Mouse (Mus musculus) testis, adult 2 months (tissue): ENCODE data around the gene 3110082I17Rik.

Source experiments
- CTCF ChIP-seq: fragments of 200-500 bp; IDR thresholded peaks from 2 replicates; pipeline ENCODE4 v1.5.1; 2012; ENCODE audit warnings: low read depth, mild to moderate bottlenecking, inconsistent platforms, low read length, moderate library complexity; ENCODE audit not compliant: control insufficient read depth, insufficient read depth, insufficient replicate concordance
- POLR2A ChIP-seq: fragments of 200-500 bp; IDR thresholded peaks from 2 replicates; pipeline ENCODE4 v1.6.1; 2012; ENCODE audit warnings: low read depth, mild to moderate bottlenecking, inconsistent platforms, low read length, moderate library complexity; ENCODE audit not compliant: control insufficient read depth

DNA sequence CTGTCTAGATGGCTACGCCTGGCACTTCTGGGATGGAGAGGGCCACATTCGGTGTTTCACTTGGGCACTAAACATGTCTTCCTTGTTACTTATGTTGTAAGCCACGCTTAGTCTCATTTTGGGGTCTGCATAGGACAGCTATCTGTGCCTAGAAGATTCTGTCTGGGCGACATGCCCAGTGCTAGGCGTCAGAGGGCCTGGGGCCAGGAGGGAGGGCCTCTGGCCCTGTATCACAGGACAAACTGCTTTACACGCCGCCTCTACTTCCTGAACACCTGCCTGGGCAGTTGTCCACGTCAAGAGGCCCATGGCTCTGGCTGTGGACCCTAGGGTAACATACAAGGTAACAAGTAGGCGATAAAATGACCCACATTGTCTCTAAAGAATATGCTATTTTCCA lies 32.3 kb downstream of the 3110082I17Rik start:
- TF ChIP-seq CTCF (no peak), POLR2A (no peak)
